Mouse (Mus musculus): ENCODE data around the gene Krtap4-2. TPM values are rescaled to one million over a fixed set of nuclear protein-coding genes. Genes with fewer than 3 reads are reported as not detected.

Gene Krtap4-2
- polyA plus RNA-seq, 1 experiment from 2014 or later, result not detected

Other genes starting within 250 kb of the Krtap4-2 start
- gene Krt10, start 245.7 kb downstream of the Krtap4-2 start, polyA plus RNA-seq (2016; fragmentation: Nextera tagmentation; extraction: Ambion mirVana), result 18.7 and 20.5 TPM in 2 replicates
- gene Krt12, start 212.8 kb downstream of the Krtap4-2 start, polyA plus RNA-seq (2016; fragmentation: Nextera tagmentation; extraction: Ambion mirVana), result not detected in 2 replicates
- gene Krt20, start 196.9 kb downstream of the Krtap4-2 start, polyA plus RNA-seq (2016; fragmentation: Nextera tagmentation; extraction: Ambion mirVana), result 0.26 and 0.59 TPM in 2 replicates
- 0.81 and 1.4 TPM in 2 replicates for gene Krt23, start 141.9 kb downstream of the Krtap4-2 start, polyA plus RNA-seq (2016; fragmentation: Nextera tagmentation; extraction: Ambion mirVana)
- gene Krt39, start 113.7 kb downstream of the Krtap4-2 start, polyA plus RNA-seq (2016; fragmentation: Nextera tagmentation; extraction: Ambion mirVana), result 0.16 and 0.20 TPM in 2 replicates
- gene Krt40, start 91.9 kb downstream of the Krtap4-2 start, polyA plus RNA-seq (2016; fragmentation: Nextera tagmentation; extraction: Ambion mirVana), result not detected in 2 replicates
- not detected in 2 replicates for gene Krtap3-3, start 84.2 kb downstream of the Krtap4-2 start, polyA plus RNA-seq (2016; fragmentation: Nextera tagmentation; extraction: Ambion mirVana)
- gene Krtap3-2, start 78.2 kb downstream of the Krtap4-2 start, polyA plus RNA-seq (2016; fragmentation: Nextera tagmentation; extraction: Ambion mirVana), result not detected in 2 replicates
- gene Gm11939, start 75.6 kb downstream of the Krtap4-2 start, polyA plus RNA-seq (2016; fragmentation: Nextera tagmentation; extraction: Ambion mirVana), result not detected in 2 replicates
- not detected in 2 replicates for gene Krtap3-1, start 68.5 kb downstream of the Krtap4-2 start, polyA plus RNA-seq (2016; fragmentation: Nextera tagmentation; extraction: Ambion mirVana)
- gene Krtap1-5, start 54.1 kb downstream of the Krtap4-2 start, polyA plus RNA-seq (2016; fragmentation: Nextera tagmentation; extraction: Ambion mirVana), result not detected in 2 replicates
- not detected in 2 replicates for gene Krtap1-4, start 51.4 kb downstream of the Krtap4-2 start, polyA plus RNA-seq (2016; fragmentation: Nextera tagmentation; extraction: Ambion mirVana)
- gene Krtap1-3, start 43.7 kb downstream of the Krtap4-2 start, polyA plus RNA-seq (2016; fragmentation: Nextera tagmentation; extraction: Ambion mirVana), result not detected in 2 replicates
- gene Krtap9-3, start 37.0 kb downstream of the Krtap4-2 start, polyA plus RNA-seq (2016; fragmentation: Nextera tagmentation; extraction: Ambion mirVana), result not detected in 2 replicates
- not detected in 2 replicates for gene Gm11938, start 31.8 kb downstream of the Krtap4-2 start, polyA plus RNA-seq (2016; fragmentation: Nextera tagmentation; extraction: Ambion mirVana)
- not detected in 2 replicates for gene Gm11937, start 24.9 kb downstream of the Krtap4-2 start, polyA plus RNA-seq (2016; fragmentation: Nextera tagmentation; extraction: Ambion mirVana)
- gene Krtap2-4, start 20.2 kb downstream of the Krtap4-2 start, polyA plus RNA-seq (2016; fragmentation: Nextera tagmentation; extraction: Ambion mirVana), result not detected in 2 replicates
- gene Gm11562, start 14.6 kb downstream of the Krtap4-2 start, polyA plus RNA-seq (2016; fragmentation: Nextera tagmentation; extraction: Ambion mirVana), result not detected in 2 replicates
- gene Krtap4-1, start 6.8 kb downstream of the Krtap4-2 start, polyA plus RNA-seq (2016; fragmentation: Nextera tagmentation; extraction: Ambion mirVana), result not detected in 2 replicates
- gene Krtap4-7, start 9.0 kb upstream of the Krtap4-2 start, polyA plus RNA-seq (2016; fragmentation: Nextera tagmentation; extraction: Ambion mirVana), result not detected in 2 replicates
- gene Gm11555, start 15.2 kb upstream of the Krtap4-2 start, polyA plus RNA-seq (2016; fragmentation: Nextera tagmentation; extraction: Ambion mirVana), result not detected in 2 replicates
- not detected in 2 replicates for gene Gm11563, start 23.9 kb upstream of the Krtap4-2 start, polyA plus RNA-seq (2016; fragmentation: Nextera tagmentation; extraction: Ambion mirVana)
- gene Krtap4-6, start 30.9 kb upstream of the Krtap4-2 start, polyA plus RNA-seq (2016; fragmentation: Nextera tagmentation; extraction: Ambion mirVana), result not detected in 2 replicates
- not detected in 2 replicates for gene Gm14190, start 55.7 kb upstream of the Krtap4-2 start, polyA plus RNA-seq (2016; fragmentation: Nextera tagmentation; extraction: Ambion mirVana)
- not detected in 2 replicates for gene Gm14180, start 99.2 kb upstream of the Krtap4-2 start, polyA plus RNA-seq (2016; fragmentation: Nextera tagmentation; extraction: Ambion mirVana)
- not detected in 2 replicates for gene Gm11595, start 137.8 kb upstream of the Krtap4-2 start, polyA plus RNA-seq (2016; fragmentation: Nextera tagmentation; extraction: Ambion mirVana)
- gene Krtap4-8, start 145.6 kb upstream of the Krtap4-2 start, polyA plus RNA-seq (2016; fragmentation: Nextera tagmentation; extraction: Ambion mirVana), result not detected in 2 replicates
- gene Krtap4-9, start 150.1 kb upstream of the Krtap4-2 start, polyA plus RNA-seq (2016; fragmentation: Nextera tagmentation; extraction: Ambion mirVana), result not detected in 2 replicates
- gene Gm11596, start 158.4 kb upstream of the Krtap4-2 start, polyA plus RNA-seq (2016; fragmentation: Nextera tagmentation; extraction: Ambion mirVana), result not detected in 2 replicates
- gene Gm11569, start 163.8 kb upstream of the Krtap4-2 start, polyA plus RNA-seq (2016; fragmentation: Nextera tagmentation; extraction: Ambion mirVana), result not detected in 2 replicates
- not detected in 2 replicates for gene Gm11554, start 169.4 kb upstream of the Krtap4-2 start, polyA plus RNA-seq (2016; fragmentation: Nextera tagmentation; extraction: Ambion mirVana)
- not detected in 2 replicates for gene Krtap4-13, start 174.8 kb upstream of the Krtap4-2 start, polyA plus RNA-seq (2016; fragmentation: Nextera tagmentation; extraction: Ambion mirVana)
- not detected in 2 replicates for gene Gm11564, start 180.6 kb upstream of the Krtap4-2 start, polyA plus RNA-seq (2016; fragmentation: Nextera tagmentation; extraction: Ambion mirVana)
- not detected in 2 replicates for gene 2300003K06Rik, start 203.0 kb upstream of the Krtap4-2 start, polyA plus RNA-seq (2016; fragmentation: Nextera tagmentation; extraction: Ambion mirVana)
- not detected in 2 replicates for gene Krtap4-16, start 216.5 kb upstream of the Krtap4-2 start, polyA plus RNA-seq (2016; fragmentation: Nextera tagmentation; extraction: Ambion mirVana)
- not detected in 2 replicates for gene Gm11568, start 222.8 kb upstream of the Krtap4-2 start, polyA plus RNA-seq (2016; fragmentation: Nextera tagmentation; extraction: Ambion mirVana)
- not detected in 2 replicates for gene Gm11559, start 229.4 kb upstream of the Krtap4-2 start, polyA plus RNA-seq (2016; fragmentation: Nextera tagmentation; extraction: Ambion mirVana)
- not detected in 2 replicates for gene Krtap9-1, start 238.3 kb upstream of the Krtap4-2 start, polyA plus RNA-seq (2016; fragmentation: Nextera tagmentation; extraction: Ambion mirVana)
- not detected in 2 replicates for gene Gm11567, start 244.1 kb upstream of the Krtap4-2 start, polyA plus RNA-seq (2016; fragmentation: Nextera tagmentation; extraction: Ambion mirVana)

All from limb, embryonic 10.5 days (tissue).